Mouse (Mus musculus) embryonic facial prominence, embryonic 11.5 days (tissue): ENCODE measurements at regions not wholly inside any gene's neighbourhood (a gene's known extent, or its start where the extent isn't known, plus 50 kb on each side); places are given as distances from the start of the nearest gene placed in this dataset.

ENCODE experiments used
- ATAC-seq: fragments of 200-750 bp; cut with Nextera tagmentation; replicated peaks from 2 replicates; pipeline ENCODE4 v1.8.0; 2017; ENCODE audit warnings: low read depth; ENCODE audit not compliant: insufficient number of reproducible peaks, low FRiP score, low TSS enrichment
- DNase-seq: peaks from one replicate; pipeline ENCODE4 v3.0.0-alpha.2; 2015; ENCODE audit warnings: low spot score
- H3K27ac ChIP-seq: fragments of 300-500 bp; sonication (generic); replicated peaks from 2 replicates; pipeline ENCODE4 v1.5.1; 2014; ENCODE audit warnings: mild to moderate bottlenecking, low read depth, low read length, control low read depth
- H3K27me3 ChIP-seq: fragments of 300-500 bp; sonication (generic); 2 replicates; pipeline ENCODE4 v1.6.1; 2014; ENCODE audit warnings: mild to moderate bottlenecking, low read length, moderate library complexity, mixed read lengths; ENCODE audit not compliant: control insufficient read depth, insufficient read depth
- H3K36me3 ChIP-seq: fragments of 300-500 bp; sonication (generic); replicated peaks from 2 replicates; pipeline ENCODE4 v1.6.1; 2014; ENCODE audit warnings: low read depth, mild to moderate bottlenecking, low read length, moderate library complexity, mixed read lengths; ENCODE audit not compliant: control insufficient read depth, insufficient read depth
- H3K4me1 ChIP-seq: fragments of 300-500 bp; sonication (generic); 2 replicates; pipeline ENCODE4 v1.6.1; 2014; ENCODE audit warnings: low read length, mixed read lengths; ENCODE audit not compliant: control insufficient read depth, insufficient read depth
- H3K4me2 ChIP-seq: fragments of 300-500 bp; sonication (generic); 2 replicates; pipeline ENCODE4 v1.6.1; 2014; ENCODE audit warnings: low read depth, mild to moderate bottlenecking, control low read depth, low read length, moderate library complexity
- H3K4me3 ChIP-seq: fragments of 300-500 bp; sonication (generic); 2 replicates; pipeline ENCODE4 v1.5.1; 2014; ENCODE audit warnings: low read depth, low read length, control low read depth
- H3K9ac ChIP-seq: fragments of 300-500 bp; sonication (generic); replicated peaks from 2 replicates; pipeline ENCODE4 v1.6.1; 2014; ENCODE audit warnings: mild to moderate bottlenecking, control low read depth, low read length
- H3K9me3 ChIP-seq: fragments of 300-500 bp; sonication (generic); replicated peaks from 2 replicates; pipeline ENCODE4 v1.6.1; 2016; ENCODE audit warnings: mild to moderate bottlenecking, low read length, inconsistent platforms, mixed read lengths; ENCODE audit not compliant: control insufficient read depth
- WGBS: fragments of 180-500 bp; shearing (Covaris S2); extraction: QIAGEN DNeasy Blood & Tissue Kit; methylation state at CpG from one replicate; pipeline ENCODE4 v1.1.7; 2014; 5-methylcytosine and 5-hydroxymethylcytosine counted together

DNA sequence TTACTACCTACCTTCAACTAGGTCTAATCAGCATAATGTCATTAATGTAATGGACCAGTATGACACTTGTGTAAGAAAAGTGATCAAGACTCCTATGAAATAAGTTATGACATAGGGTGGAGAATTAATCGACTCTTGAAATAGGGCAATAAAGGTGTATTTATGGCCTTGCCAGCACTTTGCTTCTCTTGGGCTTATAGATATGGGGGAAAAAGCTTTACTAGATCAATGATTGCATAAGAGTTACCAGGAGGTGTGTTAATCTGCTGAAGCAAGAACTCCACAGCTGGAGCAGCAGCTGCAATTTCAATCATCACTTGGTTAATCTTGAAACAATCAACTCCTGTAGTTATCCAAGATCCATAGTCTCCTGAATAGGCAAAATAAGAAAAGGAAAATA lies 143.1 kb upstream of the Tle4 start:
- Histone ChIP-seq H3K4me3 (no peak overlapping the region), H3K36me3 (no peaks in the 10 kb centered on the region), H3K4me1 (no peaks in the 10 kb centered on the region), H3K9me3 (no peaks in the 10 kb centered on the region), H3K27me3 (no peaks in the 10 kb centered on the region), H3K4me2 (no peak overlapping the region), H3K27ac (no peak overlapping the region), H3K9ac (no peak overlapping the region)
- ATAC-seq, result no peak
- DNase-seq, result no peak
- 85% methylated on average over 1 of the region's 1 CpGs for WGBS

- WGBS, result 100% methylated on average over 1 of the region's 1 CpGs
- ATAC-seq, result no peak
Observed at GRCm38 (mm10) chr19:14740139-14740538, 142.3 kb upstream of the Tle4 start.

GRCm38 (mm10) chr19:14736514-14736913 lies 138.7 kb upstream of the Tle4 start:
- no peaks in the 10 kb centered on the region for H3K27me3 ChIP-seq
- no peak overlapping the region for H3K4me2 ChIP-seq
- no peak overlapping the region for H3K27ac ChIP-seq
- ATAC-seq (no peak), DNase-seq (no peak)
- H3K4me1 ChIP-seq, result no peaks in the 10 kb centered on the region
- H3K9ac ChIP-seq, result no peak overlapping the region
- 87% methylated on average over 1 of the region's 1 CpGs for WGBS
- H3K4me3 ChIP-seq, result no peak overlapping the region
- H3K36me3 ChIP-seq, result no peaks in the 10 kb centered on the region
- H3K9me3 ChIP-seq, result no peaks in the 10 kb centered on the region

More at GRCm38 (mm10) chr19:14740139-14740538, 142.3 kb upstream of the Tle4 start:
- Histone ChIP-seq H3K27me3 (no peaks in the 10 kb centered on the region), H3K4me1 (no peaks in the 10 kb centered on the region), H3K27ac (no peak overlapping the region), H3K4me2 (no peak overlapping the region), H3K36me3 (no peaks in the 10 kb centered on the region), H3K4me3 (no peak overlapping the region), H3K9ac (no peak overlapping the region), H3K9me3 (no peaks in the 10 kb centered on the region)
- DNase-seq, result no peak

DNA sequence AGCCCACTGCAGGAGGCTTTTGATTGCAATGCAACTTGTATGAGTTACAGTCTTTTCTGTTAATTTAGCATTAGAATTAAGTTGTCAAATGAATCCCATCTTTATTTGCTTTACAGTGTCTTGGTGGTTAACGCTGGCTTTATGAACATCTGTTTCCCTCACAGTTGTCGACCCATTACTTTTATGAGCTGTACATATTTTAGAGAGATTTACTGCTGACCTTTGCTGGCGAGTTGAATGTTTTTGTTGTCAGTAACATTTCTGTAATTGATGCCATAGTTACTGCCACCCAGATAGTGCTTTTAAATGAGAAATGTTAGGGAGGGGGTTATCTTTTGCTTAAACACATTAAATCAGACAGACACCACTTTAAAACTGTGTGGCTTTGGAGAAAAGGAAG lies 127.5 kb upstream of the Tle4 start:
- no peak for DNase-seq
- Histone ChIP-seq H3K4me2 (no peak overlapping the region), H3K36me3 (no peaks in the 10 kb centered on the region), H3K9me3 (no peaks in the 10 kb centered on the region), H3K27me3 (no peaks in the 10 kb centered on the region), H3K9ac (no peak overlapping the region), H3K4me1 (no peaks in the 10 kb centered on the region), H3K4me3 (no peak overlapping the region), H3K27ac (no peak overlapping the region)
- ATAC-seq, result no peak
- 46% methylated on average over 3 of the region's 3 CpGs for WGBS

DNA sequence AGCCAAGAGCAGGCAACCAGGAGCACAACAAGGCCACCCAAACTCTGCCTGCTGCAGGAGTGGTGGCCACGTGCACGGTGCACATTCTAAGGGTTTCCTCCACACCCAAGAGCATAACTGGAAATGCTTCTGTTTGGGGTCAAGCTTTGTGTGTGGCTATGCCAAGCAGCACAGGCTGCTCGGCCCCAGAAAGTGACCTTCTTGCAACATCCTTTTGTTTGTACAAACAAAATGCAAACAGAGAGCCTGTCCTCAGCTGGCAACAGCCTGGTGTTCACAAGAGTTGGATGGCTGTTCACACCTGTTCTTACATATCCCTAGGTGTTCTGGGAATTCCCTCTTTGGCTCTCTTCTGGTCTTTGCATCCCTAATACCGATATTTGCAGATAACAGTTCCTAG lies 126.8 kb upstream of the Tle4 start:
- WGBS, result 79% methylated on average over 4 of the region's 4 CpGs
- Histone ChIP-seq H3K4me1 (no peaks in the 10 kb centered on the region), H3K27me3 (no peaks in the 10 kb centered on the region), H3K9ac (no peak overlapping the region), H3K9me3 (no peaks in the 10 kb centered on the region), H3K4me2 (no peak overlapping the region), H3K36me3 (no peaks in the 10 kb centered on the region), H3K27ac (no peak overlapping the region), H3K4me3 (no peak overlapping the region)
- DNase-seq (no peak), ATAC-seq (no peak)

GRCm38 (mm10) chr19:14705791-14706190 lies 107.9 kb upstream of the Tle4 start:
- no peaks in the 10 kb centered on the region for H3K9me3 ChIP-seq
- no peaks in the 10 kb centered on the region for H3K27me3 ChIP-seq
- H3K4me1 ChIP-seq, result no peaks in the 10 kb centered on the region
- no peak overlapping the region for H3K9ac ChIP-seq
- no peak overlapping the region for H3K4me2 ChIP-seq
- H3K27ac ChIP-seq, result no peak overlapping the region
- ATAC-seq (no peak), DNase-seq (no peak)
- H3K36me3 ChIP-seq, result no peaks in the 10 kb centered on the region
- no peak overlapping the region for H3K4me3 ChIP-seq
- 90% methylated on average over 2 of the region's 2 CpGs for WGBS

GRCm38 (mm10) chr19:14701116-14701515 lies 103.3 kb upstream of the Tle4 start:
- H3K4me1 ChIP-seq, result no peaks in the 10 kb centered on the region
- no peaks in the 10 kb centered on the region for H3K9me3 ChIP-seq
- no peak for ATAC-seq
- H3K27me3 ChIP-seq, result no peaks in the 10 kb centered on the region
- H3K27ac ChIP-seq, result no peak overlapping the region
- DNase-seq, result no peak
- no peak overlapping the region for H3K4me3 ChIP-seq
- H3K36me3 ChIP-seq, result no peaks in the 10 kb centered on the region
- no peak overlapping the region for H3K4me2 ChIP-seq
- no peak overlapping the region for H3K9ac ChIP-seq
- WGBS, result 84% methylated on average over 4 of the region's 4 CpGs

- no peak overlapping the region for H3K27ac ChIP-seq
- H3K4me2 ChIP-seq, result no peak overlapping the region
- no peak overlapping the region for H3K9ac ChIP-seq
- no peaks in the 10 kb centered on the region for H3K27me3 ChIP-seq
- 92% methylated on average over 10 of the region's 10 CpGs for WGBS
- no peaks in the 10 kb centered on the region for H3K4me1 ChIP-seq
- no peak for ATAC-seq
- H3K36me3 ChIP-seq, result no peaks in the 10 kb centered on the region
- no peak overlapping the region for H3K4me3 ChIP-seq
- no peak for DNase-seq
- H3K9me3 ChIP-seq, result no peaks in the 10 kb centered on the region
Observed at GRCm38 (mm10) chr19:14695369-14695768, 97.5 kb upstream of the Tle4 start.

DNA sequence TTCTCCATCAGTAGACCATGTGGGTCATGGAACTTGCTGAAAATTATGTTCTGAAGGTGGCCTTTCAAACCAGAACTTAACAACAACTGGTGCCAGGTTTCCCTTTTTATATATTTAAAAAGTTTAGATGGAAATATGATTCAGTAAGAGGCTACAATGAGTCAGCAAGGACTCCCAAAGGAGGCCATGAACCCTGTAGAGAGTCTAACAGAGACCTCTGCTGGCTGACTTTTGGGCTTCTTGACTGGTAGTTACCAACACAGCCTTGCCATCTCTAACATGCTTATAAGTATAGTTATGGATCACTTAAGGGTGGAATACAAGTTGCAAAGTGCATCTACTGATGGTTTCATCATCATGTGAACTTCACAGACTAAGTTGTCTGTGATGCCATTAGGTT lies 94.3 kb upstream of the Tle4 start:
- ATAC-seq (no peak), DNase-seq (no peak)
- no peaks in the 10 kb centered on the region for H3K27me3 ChIP-seq
- H3K9ac ChIP-seq, result no peak overlapping the region
- no peak overlapping the region for H3K27ac ChIP-seq
- H3K9me3 ChIP-seq, result no peaks in the 10 kb centered on the region
- no peak overlapping the region for H3K4me2 ChIP-seq
- H3K4me3 ChIP-seq, result no peak overlapping the region
- H3K4me1 ChIP-seq, result no peaks in the 10 kb centered on the region
- no peaks in the 10 kb centered on the region for H3K36me3 ChIP-seq
